Mouse (Mus musculus) cerebellum, postnatal 25 days (tissue): ENCODE data around the gene Sugp1.
"Not testable (repeated sequence)": the region's sequence is repeated elsewhere in the genome, so short reads cannot be mapped to it uniquely, and the experiment has no call there.

Source experiments
- DNase-seq, 2 experiments: peaks; one replicate each; pipeline ENCODE4 v3.0.0; 2021; ENCODE audit warnings: mixed read lengths in 2 of 2

Sugp1 gene

GRCm38 (mm10) chr8:70042583-70043455, at the start of gene Sugp1, which contains the start of gene Mau2:
TSS of gene Sugp1 (plus strand) at chr8:70042813.
TSS of gene Mau2 (minus strand) at chr8:70042734.
- DNase-seq, result peak; percentile 98

- DNase-seq, result no peak
Measured at GRCm38 (mm10) chr8:69995422-69995775, 47.2 kb upstream of the Sugp1 start.

DNA sequence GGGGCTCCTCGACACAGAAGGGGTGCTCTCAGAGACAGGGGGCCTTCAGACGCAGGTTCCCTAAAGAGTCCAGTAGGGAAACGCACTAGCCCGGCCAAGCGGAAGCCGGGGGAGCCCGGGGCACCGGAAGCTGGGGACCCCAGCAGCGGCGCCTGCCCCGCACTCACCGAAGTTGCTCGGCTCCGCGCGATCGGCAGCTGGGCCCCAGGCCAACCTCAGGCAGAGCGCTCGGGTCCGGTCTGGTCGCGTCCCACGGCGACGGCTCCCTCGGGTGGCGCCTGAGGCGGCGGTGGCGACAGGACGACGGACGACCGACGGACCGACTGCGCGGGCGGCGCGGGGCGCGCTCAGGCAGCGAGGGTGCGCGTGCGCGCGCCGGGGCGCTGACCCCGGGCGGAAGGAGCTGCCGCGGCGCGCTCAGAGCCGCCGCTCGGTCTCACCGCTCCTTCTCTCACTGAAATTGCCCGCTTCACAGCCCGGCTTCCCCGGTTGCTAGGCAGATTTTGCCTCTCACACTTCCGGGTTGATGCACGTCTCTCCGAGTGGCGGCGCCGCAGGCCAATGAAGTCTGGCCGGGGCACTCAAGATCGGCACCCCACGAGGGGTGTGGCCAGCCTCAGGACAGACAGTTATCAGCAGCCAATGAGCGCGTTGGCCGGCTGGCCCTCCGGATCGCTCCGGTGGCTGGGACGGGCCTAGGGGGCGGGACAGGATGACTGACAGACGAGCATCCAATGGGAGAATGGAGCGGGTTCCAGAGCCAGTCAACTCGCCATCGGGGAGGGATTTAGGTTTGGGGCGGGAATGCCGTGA, 46.6 kb upstream of the Sugp1 start, which contains the start of gene Gatad2a:
Gene Gatad2a (minus strand): TSS at position 609 of the 813 bp plus-strand sequence.
- DNase-seq, result peak; percentile 100

- DNase-seq, result no peak
Measured at GRCm38 (mm10) chr8:69996589-69997285, 45.9 kb upstream of the Sugp1 start.

DNA sequence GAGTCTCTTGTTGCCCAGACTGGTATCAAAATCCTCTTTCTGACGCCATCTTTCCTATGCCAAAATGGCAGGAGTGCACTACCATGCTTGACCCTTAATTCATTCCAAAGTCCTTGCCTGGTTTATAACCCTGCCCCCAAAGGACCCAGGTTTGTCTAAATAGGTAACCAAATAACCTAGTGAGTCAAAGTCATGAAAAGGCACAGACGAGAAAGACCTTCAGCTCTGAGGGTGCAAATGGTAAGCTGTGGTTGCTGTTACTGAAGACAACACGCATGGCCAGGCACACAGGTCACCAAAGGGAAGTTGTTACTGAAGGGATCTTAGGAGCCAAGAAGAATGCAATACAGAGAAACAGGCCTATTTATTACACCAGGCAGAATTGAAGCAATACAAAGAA, 43.9 kb upstream of the Sugp1 start:
- no peak for DNase-seq

- no peak for DNase-seq
Measured at GRCm38 (mm10) chr8:69999236-69999635, 43.4 kb upstream of the Sugp1 start.

DNA sequence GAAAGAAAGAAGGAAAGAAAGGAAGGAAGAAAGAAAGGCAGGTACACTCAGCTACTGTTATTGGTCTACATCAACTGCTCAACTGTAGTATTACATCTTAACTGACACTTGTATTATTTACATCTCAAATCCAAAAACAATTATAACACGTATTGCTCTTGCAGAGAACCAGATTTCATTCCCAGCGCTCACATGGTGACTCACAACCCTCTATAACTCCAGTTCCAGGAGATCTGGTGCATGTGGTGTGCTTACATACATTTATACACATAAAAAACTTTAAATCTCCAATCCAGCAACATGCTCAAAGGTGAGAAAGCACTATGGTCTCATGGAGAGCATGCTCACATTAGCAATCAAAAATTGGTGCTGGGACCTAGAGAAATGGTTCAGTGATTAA, 42.4 kb upstream of the Sugp1 start:
- DNase-seq, result no peak

DNA sequence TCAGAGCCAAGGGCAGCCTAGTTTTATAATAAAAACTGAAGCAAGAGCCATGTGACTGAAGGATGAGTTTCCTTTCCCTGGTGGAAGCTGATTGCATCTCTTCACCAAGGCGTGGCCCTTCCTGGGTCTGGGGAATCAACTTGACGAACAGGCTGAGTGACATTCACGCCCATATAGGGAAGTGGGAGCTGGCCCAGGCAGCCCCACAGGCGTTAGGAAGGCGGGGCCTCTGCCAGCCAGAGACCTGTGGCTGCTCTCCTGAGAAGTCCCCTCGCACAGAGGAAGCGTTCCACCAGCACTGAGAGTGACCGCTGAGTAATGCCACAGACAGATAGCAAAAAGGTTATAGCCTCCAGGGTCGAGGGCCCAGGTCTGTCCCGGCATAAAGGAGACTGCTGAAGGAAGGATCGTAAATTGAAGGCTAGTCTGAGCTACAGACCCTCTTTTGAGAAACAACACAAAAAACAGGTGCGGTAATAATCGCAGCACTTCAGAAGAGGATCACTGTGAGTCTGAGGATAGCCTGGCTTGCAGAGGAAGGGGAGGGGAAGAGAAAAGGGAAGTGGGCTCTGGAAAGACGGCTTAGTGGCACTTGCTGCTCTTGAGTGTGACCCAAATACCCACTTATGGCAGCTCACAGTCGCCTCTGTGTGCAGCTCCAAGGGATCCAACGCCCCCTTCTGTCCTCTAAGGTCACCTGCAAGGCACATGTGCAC, 41.3 kb upstream of the Sugp1 start:
- peak; percentile 30 to 61 for DNase-seq

GRCm38 (mm10) chr8:70001892-70002191, 40.8 kb upstream of the Sugp1 start:
- not testable (repeated sequence) for DNase-seq

- no peak for DNase-seq
Measured at GRCm38 (mm10) chr8:70003204-70003657, 39.4 kb upstream of the Sugp1 start.

DNA sequence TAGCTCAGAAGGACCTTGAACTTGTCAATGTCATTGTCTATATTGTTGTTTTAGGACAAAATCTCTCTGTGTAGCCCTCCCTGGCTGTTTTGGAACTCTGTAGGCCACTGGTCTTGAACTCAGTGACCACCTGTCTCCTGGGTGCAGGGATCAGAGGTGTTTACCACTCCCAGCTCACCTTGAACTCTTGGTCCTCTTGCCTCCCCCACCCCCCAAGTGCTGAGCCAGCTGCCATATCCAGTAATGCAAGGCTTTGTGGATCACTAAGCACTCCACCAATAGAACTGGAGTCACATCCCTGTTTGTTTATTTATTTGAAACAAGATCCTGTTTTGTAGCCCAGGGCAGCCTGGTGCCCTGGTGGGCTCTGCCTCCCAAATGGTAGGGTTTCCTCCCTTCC, 38.3 kb upstream of the Sugp1 start:
- no peak for DNase-seq

DNA sequence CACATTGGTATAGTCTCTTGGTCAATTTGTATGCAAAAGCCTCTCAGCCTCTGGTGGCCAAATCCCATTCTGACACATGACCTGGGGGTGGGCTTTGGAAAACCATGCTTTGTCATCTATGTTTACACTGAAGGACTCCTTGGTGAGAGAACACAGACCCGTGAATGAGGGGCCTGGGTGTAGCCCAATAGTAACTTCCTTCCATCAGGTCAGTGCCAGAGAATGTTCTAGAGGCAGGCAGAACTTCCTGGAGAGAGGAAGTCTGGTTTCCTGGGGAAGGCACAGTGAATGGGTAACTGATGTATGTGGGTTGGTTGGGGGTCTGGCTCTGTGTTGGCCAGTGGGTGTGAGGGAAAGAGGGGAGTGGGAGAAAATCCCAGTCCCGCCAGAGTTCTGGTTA, 37.4 kb upstream of the Sugp1 start:
- no peak for DNase-seq

GRCm38 (mm10) chr8:70010796-70011195, 31.8 kb upstream of the Sugp1 start:
- peak in 1 of 2 experiments; percentile 51 for DNase-seq

DNA sequence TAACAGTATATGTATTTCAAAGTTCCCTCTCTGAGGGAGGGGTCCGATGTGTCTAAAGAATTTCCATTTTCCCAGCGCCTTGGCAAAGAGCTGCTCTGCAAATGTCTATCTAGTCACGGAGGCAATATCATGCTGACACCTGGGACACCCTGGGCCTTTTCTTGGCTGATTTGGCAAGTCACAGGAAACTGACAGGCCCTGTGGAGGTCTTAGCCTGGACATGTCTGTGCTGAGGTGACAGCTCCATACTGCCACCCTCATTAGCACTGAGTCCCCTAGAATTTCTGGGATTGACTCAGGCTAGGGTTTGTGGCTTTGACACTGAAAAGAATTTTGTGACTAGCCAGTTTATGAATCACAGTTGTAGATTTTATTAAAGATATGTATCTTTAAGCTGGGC, 30.3 kb upstream of the Sugp1 start:
- DNase-seq, result no peak

DNA sequence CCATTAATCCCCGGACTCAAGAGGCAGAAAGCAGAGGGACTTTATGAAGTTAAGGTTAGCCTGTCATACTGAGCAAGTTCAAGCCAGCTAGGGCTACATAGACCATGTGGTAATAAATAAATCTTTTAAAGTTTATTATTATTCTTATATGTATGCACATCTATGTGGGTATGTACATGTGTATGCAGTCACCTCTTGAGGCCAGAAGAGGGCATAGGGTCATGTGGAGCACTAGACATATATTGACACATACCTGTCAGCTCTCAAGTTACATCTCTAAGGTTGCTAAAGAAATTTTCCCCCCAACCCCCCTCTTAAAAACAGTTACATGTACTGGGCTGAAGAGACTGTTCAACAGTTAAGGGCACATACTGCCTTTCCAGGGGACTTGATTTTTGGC, 29.9 kb upstream of the Sugp1 start:
- no peak for DNase-seq

DNA sequence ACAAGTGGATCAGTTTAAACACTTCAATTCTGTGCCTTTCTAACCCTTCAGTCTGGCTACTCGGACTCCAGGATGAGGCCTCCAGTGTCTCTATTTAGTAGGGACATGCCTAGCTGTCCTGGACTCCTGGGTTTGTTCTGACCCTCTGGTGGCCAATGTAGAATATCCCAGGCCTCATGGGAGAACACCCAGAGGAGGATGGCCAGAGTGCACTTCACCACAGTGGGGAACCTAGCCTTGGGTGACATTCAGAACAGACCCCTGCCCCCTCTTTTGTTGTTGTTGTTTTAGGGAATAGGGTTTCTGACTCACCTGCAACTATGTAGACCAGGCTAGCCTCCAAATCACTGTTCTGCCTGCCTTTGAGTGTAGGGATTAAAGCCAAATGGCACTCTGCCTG, 27.6 kb upstream of the Sugp1 start:
- DNase-seq, result no peak

DNA sequence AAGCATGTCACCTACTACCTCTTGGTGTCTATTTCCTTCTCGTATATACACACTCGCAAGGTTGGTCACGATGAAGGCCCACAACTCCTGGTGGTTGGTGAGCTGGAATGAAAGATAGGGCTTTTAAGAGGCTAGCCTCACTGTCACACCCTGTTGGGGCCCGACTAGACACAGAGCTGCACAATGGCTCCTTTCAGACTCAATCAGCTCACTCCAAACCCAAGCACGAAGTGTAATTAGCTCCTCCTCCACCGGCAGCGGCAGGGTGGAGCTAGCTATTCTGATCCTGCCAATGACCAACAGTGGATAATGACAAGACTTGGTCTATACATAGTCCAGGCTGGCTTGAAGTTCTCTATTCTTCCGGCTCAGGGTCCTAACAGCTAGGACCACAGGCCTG, 19.0 kb upstream of the Sugp1 start:
- no peak for DNase-seq

GRCm38 (mm10) chr8:70026151-70026550, 16.5 kb upstream of the Sugp1 start:
- DNase-seq, result no peak

- no peak for DNase-seq
Measured at GRCm38 (mm10) chr8:70030255-70030654, 12.4 kb upstream of the Sugp1 start.

DNA sequence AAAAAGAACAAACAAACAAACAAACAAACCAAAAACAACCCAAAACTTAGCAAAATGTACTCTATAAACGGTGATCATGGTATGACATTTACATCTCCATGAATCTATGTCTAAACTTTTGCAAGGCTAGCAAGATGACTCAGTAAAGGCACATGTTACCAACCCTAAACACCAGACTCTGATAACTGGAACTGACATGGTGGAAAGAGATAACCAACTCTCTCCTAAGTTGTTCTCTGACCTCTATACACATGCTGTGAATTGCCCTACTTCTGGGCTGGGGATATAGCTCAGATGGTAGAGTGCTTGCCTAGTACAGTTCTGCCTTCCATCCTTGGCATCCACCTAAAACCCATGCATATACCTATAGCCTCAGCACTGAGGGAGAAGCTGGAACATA, 4.6 kb upstream of the Sugp1 start:
- DNase-seq, result no peak

GRCm38 (mm10) chr8:70041885-70042546, 597 bp upstream of the Sugp1 start:
- DNase-seq, result peak in 1 of 2 experiments; percentile 59

DNA sequence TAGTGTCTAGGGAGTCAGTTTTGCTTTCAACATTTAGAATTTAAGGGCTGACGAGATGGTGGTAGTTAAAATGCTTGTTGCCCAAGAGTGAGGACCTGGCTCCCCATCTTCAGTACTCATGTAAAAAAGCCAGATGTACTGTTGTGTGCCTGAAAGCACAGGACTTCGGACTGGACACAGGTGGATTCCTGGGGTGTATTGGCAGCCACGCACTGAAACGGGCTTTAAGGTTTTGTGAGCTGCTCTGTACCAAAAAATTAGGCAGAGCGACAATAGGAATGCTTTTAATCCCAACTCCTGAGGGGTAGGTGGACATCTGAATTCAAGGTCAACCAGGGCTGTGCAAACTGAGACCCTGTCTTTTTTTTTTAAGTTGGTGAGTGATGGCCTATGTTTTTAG, 1.4 kb downstream of the Sugp1 start:
- DNase-seq, result no peak
